Mouse (Mus musculus): Measurements from ENCODE around the gene Mgam. TPM values are rescaled to one million over a fixed set of nuclear protein-coding genes. Genes with fewer than 3 reads are reported as not detected.
"Not testable (repeated sequence)": the region's sequence is repeated elsewhere in the genome, so short reads cannot be mapped to it uniquely, and the experiment has no call there.

Gene Mgam
- total RNA-seq (2021): 0.94 and 10.5 TPM in 2 replicates
- long read RNA-seq, experiment 1, partial matches to known transcripts: 3 of 4 reads
- long read RNA-seq, experiment 1, other reads (novel, unspliced or antisense): 1 of 4 reads
- long read RNA-seq, experiment 2, partial matches to known transcripts: 3 of 3 reads
- long read RNA-seq, experiment 2, other reads (novel, unspliced or antisense): 0 of 3 reads

DNA sequence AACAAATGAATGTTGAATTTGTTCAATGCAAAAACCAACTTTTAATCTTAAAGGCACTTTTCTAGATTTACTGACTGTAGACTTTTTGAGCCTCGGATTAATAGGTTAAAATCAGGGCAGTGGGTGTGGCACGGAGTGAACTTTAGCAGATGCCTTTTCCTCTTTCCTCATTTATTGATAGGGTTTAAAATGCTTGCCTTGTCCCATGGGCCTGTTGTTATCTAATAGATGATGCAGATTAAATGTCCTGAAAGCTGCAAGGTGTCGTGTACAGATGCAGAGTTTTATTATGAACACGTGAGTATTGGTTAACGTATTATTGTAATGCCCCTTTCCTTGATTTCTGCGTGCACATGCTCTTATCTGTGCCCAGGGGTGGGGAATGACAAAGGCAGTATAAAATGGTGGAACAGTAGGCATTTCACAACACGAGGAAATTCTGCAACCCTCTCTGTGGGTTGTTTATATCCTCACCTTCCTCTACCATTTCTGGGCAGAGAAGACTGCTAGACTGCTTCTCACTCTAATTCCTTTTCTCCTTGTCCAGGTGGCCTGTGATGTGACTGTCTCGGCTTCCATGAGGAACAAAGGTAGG is at the start of gene Mgam:
TSS of gene Mgam (plus strand) at position 426 of the 595 bp plus-strand sequence.
- DNase-seq: no peak

DNA sequence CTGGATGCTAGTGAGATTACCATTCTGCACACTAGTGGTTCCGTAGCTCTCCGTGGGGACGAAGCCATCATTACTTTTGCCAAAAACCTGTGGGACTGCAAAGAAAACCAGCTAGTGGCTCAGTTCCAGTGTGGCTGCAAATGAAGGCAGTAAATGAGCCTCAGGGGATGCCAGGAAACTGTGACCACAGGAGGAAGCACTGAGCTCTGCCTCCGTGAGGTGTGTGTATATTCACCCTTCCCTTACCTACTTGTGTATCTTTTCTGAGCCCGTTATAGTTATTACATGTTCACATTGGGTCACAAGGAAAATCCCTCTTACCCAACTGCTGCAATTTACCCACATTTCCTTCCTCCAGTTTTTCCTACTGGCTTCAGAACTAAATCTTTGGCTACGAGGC is 44.3 kb upstream of the Mgam start:
- no peak for DNase-seq

DNA sequence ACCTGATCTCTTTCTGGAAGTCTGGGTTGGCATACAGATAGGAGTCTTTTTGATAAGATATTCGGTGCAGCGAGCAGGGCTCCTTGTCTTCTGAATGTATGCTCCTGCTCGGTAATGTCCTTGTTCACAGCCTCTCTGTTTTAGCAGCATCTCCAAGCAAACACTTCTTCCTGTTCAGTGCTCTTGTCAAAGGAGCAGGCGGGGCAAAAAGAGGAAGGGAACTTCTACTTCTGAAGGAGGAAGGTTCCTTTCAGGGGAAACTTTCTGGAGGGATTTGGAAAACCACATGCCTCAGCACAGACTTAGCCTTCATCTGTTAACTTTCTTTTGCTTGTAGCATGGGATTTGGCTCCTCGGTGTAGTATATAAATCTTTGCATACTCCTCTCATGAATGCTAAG is 43.0 kb upstream of the Mgam start, which contains the start of gene Clec5a:
TSS of gene Clec5a (minus strand) at position 177 of the 400 bp plus-strand sequence.
- no peak for DNase-seq

DNA sequence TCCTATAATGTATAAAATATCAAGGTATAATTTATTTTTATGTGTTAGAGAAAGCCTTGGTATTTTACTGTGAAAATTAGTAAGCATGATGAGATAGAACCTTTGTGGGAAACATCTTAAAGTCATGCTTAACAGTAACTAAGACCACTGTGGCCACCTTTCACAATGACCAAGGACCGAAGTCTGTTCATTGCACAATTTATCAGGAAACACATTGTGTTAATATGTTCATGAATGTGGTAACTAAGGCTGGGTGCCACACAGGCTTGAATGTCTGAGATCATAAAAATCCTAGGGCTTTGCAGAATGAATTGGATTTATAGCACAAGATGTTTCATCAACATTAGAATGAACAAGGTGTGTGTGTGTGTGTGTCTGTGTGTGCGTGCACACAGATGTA is 40.3 kb upstream of the Mgam start:
- no peak for DNase-seq

DNA sequence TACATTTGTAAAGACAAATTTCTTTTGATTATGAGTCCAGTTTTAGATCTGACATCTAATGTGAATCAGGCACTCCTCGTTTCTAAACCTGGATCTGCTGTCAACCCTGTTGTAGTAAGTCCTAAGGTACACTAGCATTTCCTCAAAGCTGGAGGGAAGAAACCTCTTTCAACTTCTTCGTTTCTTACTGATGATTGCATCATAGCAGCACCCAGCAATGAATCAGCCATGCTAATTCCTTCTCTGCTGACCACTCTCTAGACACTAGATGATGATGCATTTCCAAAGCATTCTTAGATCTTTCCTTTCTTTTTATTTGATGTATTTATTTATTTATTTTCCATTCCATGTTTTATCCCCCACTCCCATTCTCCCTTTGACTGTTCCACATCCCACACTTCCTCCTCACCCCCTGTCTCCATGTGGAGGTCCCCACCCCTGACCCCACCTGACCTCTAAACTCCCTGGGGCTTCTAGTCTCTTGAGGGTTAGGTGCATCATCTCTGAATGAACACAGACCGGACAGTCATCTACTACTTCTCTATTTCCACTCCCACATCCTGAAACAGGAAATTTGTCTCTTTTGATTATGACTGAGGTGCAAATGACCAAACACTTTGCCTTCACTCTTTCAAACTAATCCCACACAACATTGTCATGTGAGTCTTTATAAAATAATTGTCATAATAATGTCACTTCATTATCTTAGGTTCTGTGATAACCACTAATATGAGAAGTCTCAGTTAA is 33.7 kb upstream of the Mgam start:
- no peak for DNase-seq

DNA sequence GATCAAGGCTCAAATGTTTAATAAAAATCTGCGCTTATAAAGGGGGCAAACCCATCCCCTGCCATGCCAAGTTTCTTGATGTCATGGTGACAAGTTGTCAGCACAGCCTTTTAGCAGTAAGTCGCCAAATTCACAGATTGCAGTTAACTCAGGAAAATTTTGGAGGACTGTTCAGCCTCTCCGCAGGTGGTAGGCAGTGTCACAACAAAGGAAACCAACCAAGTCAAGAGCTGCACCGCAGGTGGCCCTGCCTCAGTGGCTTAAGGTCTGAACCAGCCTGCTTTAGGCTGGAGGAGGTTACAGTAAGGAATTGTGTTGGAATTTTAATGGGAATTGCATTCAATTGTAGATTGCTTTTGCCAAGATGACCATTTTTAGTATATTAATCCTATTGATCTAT is 30.1 kb upstream of the Mgam start:
- not testable (repeated sequence) for DNase-seq

DNA sequence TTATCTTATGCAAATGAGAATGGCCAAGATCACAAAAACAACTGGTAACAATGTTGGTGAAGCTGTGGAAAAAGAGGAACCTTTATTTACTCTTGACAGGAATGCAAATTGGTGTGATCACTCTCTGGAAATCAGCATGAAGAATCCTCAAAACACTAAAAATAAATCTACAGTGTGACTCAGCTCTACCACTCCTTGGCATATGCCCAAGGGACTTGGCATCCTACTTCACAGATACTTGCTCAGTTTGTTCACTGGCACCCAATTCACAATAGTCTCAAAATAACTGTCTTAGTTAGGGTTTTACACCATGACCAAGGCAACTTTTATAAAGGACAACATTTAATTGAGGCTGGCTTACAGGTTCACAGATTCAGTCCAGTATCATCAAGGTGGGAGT is 21.2 kb upstream of the Mgam start:
- DNase-seq: peak; percentile 66

DNA sequence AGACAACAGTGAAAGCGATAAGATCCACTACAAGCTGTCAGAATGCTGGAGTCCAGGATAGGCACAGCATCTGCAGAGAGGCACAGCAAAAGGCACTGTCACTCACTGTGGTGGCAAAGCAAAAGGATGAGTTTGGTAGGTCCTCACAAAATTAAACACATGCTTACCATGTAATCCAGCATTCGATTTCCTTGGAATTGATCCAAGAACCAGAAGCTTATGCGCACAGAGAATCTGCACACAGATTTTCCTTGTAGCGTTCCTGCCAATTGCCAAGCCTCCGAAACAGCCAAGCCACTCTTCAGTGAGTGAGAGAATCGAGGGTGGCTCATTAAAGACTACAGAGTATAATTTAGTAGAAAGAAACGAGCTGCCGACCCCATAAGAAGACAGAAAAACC is 18.4 kb upstream of the Mgam start:
- DNase-seq: no peak

DNA sequence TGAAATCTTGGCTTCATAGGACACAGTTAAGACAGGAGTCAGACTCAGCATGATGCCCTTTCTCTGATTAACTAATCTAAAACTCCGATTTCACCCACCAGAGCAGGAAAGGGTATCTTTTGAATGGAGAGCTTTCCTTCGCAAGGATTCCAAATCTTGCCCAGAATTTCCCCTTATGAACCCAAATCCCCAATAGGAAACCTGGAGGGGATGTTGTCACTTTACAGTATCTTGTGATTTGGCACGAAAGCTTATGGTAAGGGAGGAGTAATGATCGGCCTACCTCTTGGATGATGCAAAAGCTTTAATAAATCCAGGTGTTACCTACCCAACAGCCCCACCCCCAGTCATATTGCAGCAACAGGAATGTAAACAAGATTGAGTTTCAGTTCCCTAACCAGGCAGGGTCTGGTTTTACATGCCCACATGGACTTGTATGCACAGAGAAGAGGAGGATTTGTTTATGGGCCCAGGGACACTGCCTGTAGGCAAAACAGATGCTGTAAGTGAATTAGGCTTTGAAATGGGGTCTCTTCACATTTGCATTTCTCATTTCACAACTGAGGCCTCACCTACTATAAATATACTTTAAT is 15.3 kb upstream of the Mgam start, which contains the start of gene Tas2r138:
TSS of gene Tas2r138 (minus strand) at position 51 of the 593 bp plus-strand sequence.
- no peak for DNase-seq

DNA sequence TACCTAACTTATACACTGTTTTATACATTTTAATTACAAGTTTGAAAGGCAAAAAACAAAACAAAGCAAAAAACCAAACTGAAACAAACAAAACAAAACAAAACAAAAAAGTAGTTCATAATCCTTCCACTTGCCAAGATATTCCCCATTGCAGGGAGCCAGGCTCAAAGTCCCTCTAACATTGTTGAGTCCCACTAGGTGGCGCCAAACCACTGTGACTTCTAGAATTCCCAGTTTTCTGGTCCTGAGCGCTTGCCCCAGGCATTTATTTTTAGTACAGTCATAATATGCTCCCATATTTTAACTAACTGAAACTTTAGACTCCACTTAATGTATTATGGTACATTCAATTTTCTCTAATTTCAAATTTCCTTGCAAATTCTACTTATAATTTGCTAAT is 10.7 kb upstream of the Mgam start:
- DNase-seq: peak; percentile 79

DNA sequence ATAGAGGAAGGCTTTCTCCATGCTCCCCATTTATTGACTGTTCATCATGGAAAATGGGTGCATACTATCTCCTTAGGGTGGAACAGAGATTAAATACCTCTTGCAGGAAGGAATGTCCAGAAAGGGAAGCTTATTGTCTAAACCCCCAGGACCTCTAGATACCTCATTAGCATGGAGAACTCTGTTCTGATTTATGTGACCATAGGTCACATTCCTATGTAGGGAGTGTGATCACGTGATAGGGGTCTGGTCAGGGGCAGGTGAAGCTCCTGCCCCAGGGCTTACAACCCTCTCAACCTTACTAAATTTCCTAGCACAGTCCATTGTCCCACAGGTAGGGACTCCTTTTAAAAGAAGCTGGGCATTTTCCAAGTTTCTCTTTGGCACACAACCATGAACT is 2.5 kb upstream of the Mgam start:
- DNase-seq: no peak

DNA sequence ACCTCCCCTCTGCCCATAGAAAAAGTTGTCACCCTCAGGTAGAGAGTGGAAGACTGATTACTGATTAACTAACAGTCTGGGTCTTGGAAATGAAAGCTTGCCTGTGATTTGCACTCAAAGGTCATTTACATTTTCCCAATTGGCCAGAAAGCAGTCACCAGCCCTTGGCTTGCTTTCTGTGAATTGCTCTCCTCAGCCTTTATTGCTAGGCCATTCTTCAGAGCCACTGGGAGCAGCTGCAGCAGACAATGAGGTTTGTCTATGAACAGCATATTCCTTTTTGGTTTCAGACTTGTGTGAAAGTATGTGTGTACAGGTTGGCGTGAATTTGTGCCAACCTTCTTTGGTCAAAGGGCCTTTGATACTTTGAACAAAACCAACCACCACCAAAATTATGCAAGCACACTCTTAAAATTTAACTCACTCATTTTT is 6.0 kb downstream of the Mgam start:
- no peak for DNase-seq

DNA sequence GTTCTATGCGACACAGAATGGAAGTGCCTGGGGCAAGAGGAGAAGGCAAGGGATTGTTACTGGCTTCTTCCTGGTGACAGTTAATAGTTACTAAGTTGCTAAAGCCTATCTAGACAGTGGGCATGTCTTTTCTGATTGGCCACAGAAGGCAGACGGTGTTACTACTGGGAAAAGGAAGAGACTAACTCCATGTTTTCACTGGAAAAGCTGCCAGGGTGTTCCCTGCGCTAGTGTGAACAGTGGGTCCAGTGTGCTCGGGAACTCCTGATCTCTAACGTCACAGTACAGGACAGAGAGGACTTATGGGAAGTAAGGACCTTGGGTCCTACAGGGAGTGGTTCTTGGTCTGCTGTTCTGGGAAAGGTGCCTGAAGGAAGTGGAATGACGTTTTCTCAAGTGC is 6.9 kb downstream of the Mgam start:
- DNase-seq: no peak

DNA sequence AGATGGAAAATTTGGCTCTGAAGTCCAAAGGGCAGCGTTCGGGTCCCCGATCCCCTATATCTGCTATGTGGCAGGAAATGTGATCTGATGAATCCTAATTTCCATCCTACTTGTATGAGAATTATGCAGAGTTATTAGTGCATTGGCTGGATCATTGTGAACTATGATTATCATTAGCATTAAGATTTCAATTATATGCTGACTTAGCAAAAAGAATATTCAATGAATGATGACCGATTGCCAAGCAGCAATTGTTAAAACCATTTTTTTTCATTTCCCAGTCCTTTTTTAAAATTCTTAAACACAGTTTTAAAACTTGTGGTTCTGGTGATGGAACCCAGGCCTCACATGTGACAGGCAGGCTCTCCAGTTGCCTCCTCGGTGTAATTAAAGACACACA is 9.1 kb downstream of the Mgam start:
- DNase-seq: no peak

DNA sequence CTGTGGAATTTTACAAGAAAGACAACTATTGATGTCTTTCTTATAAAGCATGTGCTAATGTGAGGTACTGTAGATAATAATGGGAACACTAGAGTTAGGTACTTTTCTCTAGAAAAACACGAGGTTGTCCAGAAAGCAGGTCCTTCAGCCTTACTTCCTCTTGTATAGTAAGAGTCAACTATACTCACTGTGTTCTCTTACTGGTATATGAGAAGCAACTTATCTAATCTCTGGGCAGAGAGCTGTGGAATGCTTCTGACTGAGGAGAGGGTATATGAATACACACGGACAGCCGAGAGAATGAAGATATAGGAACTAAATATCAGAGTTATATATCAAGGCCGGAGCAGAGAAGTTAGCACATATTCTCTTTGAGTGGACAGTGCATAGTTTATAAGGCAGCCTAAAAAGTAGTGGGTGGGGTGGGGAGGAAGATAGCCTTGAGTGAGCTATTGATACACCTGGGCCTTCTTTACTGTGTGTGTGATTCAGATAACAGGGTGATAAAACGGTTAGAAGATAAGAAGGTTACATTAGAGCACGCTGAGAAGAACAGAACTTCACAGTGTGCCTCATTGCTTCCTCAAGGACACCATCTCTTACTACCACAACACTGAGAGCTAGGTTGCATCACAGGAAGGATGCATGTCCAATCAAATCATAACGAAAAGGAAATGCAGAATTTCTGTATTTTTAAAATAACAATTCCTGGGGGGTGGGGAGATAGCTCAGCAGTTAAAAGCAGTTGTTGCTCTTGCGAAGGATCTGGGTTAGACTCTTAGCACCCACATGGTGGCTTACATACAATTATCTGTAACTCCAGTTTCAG is 12.3 kb downstream of the Mgam start:
- no peak for DNase-seq

DNA sequence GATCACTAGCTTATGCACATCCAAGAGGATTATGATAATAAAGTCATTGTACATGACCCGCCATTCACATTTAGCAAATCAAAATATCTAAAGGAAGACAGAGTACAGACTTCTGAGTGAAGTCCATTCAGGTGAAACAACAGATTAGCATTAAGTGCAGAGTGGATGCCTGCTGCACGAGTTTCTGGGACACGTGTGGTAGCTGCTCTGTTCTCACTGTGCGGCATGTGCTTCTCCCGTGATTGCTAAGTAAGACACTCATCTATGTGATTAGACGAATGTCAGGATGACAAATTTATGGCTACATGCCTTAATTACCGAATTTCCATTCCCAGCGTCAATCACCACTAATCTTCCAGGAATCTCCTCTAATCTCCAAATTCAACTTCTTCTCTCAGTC is 17.1 kb downstream of the Mgam start:
- no peak for DNase-seq

DNA sequence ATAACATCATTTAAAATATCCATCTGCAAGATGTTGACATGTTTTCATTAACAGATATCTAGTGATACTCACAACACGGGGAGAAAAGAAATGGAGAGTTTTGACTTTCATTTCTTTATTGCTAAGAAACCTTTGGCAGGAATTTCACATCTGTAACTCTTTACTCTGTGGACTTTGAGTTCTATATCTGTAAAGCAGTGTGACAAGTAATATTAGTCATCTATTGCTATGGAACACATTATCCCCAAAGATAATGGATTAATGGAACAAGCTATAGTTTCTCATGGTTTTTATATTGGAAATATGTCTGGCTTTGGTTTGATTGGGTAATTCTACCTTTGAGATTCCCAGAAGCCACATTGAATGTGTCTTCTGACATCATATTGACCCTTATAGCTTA is 22.3 kb downstream of the Mgam start:
- DNase-seq: no peak

DNA sequence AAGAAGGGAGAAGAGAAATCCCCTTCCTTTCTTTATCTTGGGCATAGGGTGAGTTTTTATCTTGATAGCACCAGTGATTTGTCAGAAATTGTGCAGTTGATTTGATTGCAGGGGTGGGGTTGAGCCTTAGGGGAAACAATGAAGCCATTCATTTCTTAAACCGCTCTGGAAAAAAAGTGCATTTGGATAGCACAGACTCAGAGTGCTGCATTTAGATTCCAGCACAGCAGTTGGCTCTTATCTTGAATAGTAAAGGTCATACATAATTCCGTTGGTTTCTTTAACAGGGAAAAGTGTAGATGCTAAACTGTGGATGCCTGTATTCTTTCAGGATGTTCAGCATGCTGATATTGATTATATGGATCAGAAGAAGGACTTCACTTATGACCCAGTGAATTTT is 32.3 kb downstream of the Mgam start:
- DNase-seq: no peak

DNA sequence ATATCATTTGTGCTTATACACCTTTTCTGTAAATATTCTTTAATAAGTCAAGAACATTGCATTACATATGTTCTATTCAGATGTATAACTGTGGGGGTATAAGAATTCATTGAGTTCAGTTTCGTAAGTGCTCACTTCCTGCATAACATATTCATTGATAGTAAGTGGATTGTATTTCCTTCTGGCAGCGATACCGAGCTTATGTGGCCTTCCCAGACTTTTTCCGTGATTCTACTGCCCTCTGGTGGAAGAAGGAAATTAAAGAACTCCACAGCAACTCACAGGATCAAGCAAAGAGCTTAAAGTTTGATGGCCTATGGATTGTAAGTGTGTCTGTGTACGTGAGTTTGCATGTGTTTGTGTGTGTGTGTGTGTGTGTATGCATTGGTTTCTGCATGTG is 60.5 kb downstream of the Mgam start:
- DNase-seq: peak; percentile 54

DNA sequence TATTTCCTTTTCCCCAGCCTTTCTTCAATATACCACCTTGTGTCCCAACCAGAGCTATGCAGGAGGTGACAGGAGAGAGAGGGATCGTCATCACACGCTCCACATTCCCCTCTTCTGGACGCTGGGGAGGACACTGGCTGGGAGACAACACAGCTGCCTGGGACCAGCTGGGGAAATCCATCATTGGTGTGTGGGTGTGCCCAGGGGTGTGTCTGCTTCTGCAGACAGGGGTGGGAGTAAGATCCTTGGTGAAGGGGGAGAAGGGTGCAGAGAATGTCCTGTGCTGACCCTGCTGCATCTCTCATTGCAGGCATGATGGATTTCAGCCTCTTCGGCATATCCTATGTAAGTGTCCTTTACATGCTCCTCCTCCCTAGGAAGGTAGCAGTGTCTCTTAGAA is 63.4 kb downstream of the Mgam start:
- not testable (repeated sequence) for DNase-seq

DNA sequence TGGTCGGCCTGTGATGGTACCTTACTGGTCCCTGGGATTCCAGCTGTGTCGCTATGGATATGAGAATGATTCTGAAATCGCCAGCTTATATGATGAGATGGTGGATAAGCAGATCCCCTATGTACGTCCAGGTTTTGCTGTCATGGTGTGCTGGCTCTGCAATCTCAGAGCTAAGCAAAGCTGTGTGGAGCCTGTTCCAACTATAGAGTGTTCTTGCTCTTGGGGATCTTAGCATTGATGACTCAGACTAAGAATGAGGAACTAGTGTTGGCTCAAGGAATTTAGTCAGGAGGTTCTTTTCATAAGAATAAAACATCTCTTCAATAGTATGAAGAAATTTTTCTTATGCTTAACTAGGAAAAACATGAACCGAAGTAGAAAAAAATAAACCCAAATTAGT is 84.9 kb downstream of the Mgam start:
- DNase-seq: not testable (repeated sequence)

DNA sequence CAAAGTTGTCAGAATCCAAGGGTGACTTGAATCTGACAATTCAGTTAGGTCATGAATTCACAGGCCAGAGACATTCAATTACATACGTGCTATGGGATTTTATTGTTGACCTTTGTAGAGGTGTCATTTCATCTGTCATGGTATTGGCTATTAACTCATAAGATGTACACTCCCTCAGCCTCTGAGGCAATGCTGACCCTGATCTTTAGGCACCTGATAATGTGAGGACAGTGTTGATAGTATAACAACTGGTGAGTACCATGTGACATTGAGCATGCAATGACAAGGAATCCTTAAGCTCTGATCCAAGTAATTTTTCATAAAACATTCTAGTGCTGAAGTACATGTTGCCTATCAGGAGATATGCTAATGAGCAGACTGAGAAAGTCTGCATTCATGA is 87.1 kb downstream of the Mgam start:
- no peak for DNase-seq
